In genomic region chr12:53300964-53301363, GRCm38 (mm10) we compare ENCODE assay signal across 9 mouse cellular contexts. TPM values are rescaled to one million over a fixed set of nuclear protein-coding genes. Genes with fewer than 3 reads are reported as not detected.
DNase-seq lines count a peak whose midpoint lies in the region; TF ChIP-seq lines count a peak whose summit lies in the region.
"Had no signal": no experiment of that assay in that cellular context is flagged by ENCODE, and none has a peak within 500 bp of the region (broad histone marks: within the 10 kb centered on the region; RNA-seq: fewer than 3 reads in every experiment).

No protein-coding gene starts in this region.

- WGBS in kidney, adult 2 months: 55% methylated on average over 2 of the region's 2 CpGs

- peak; percentile 22 for TF ChIP-seq CTCF in C2C12 (IDR thresholded peaks at IDR 0.05; ENCODE audit: control insufficient read depth, insufficient read depth, insufficient read length)
- no peak; the same call in 1 of the 2 replicates for TF ChIP-seq CTCF in kidney, adult 2 months (conservative IDR thresholded peaks at IDR 0.05; ENCODE audit: insufficient read depth, insufficient read length, low read depth, low read length)

- H3K79me3 ChIP-seq in C2C12 (ENCODE audit: low read depth): no peaks in the 10 kb centered on the region

- DNase-seq in layer of hippocampus, adult 11-12 months (ENCODE audit: low spot score): peak; percentile 37
- DNase-seq in layer of hippocampus, postnatal 36 days: no peak
- peak; percentile 79 for DNase-seq in NIH3T3 (ENCODE audit: low read depth)
- peak; percentile 58 for DNase-seq in kidney, adult 2 months
- DNase-seq in gastrocnemius, postnatal 10 days: no peak
- DNase-seq in c-Kit-positive CD71-positive TER-119-positive erythroid progenitor cells, embryonic 14.5 days (ENCODE audit: low spot score): no peak

- no peaks in the 10 kb centered on the region for H3K4me1 ChIP-seq in kidney, adult 2 months (ENCODE audit: control insufficient read depth, insufficient read depth, low read length)
- H3K4me1 ChIP-seq: embryonic facial prominence, embryonic 15.5 days; lung, embryonic 15.5 days had no signal

- no peak overlapping the region for H3K27ac ChIP-seq in kidney, adult 2 months (ENCODE audit: insufficient read depth, low read depth, low read length)
- H3K27ac ChIP-seq: embryonic facial prominence, embryonic 15.5 days; lung, embryonic 15.5 days had no signal

- H3K4me3 ChIP-seq in C2C12 (ENCODE audit: insufficient read depth, poor library complexity, severe bottlenecking): no peak overlapping the region
- H3K4me3 ChIP-seq in kidney, adult 2 months (ENCODE audit: insufficient read depth, low read depth, low read length): no peak overlapping the region
- H3K4me3 ChIP-seq: embryonic facial prominence, embryonic 15.5 days; lung, embryonic 15.5 days had no signal

- H3K27me3 ChIP-seq in C2C12 (ENCODE audit: control insufficient read depth, insufficient read depth, insufficient read length): no peaks in the 10 kb centered on the region
- H3K27me3 ChIP-seq in kidney, adult 2 months (replicated peaks; ENCODE audit: control insufficient read depth, insufficient read depth, low read length): no peaks in the 10 kb centered on the region
- H3K27me3 ChIP-seq: embryonic facial prominence, embryonic 15.5 days; lung, embryonic 15.5 days had no signal

- H3ac ChIP-seq in C2C12 (ENCODE audit: control insufficient read depth, insufficient read length, low read depth): no peak overlapping the region

- H3K79me2 ChIP-seq in C2C12 (ENCODE audit: control insufficient read depth, insufficient read depth): no peaks in the 10 kb centered on the region

- no peaks in the 10 kb centered on the region for H3K36me3 ChIP-seq in C2C12 (ENCODE audit: control insufficient read depth, insufficient read depth)
- no peaks in the 10 kb centered on the region for H3K36me3 ChIP-seq in kidney, adult 2 months (ENCODE audit: control insufficient read depth, insufficient read depth, low read length)
- H3K36me3 ChIP-seq: embryonic facial prominence, embryonic 15.5 days; lung, embryonic 15.5 days had no signal

- no peak for TF ChIP-seq POLR2A in kidney, adult 2 months (IDR thresholded peaks at IDR 0.05; ENCODE audit: low read depth, low read length)

TF ChIP-seq in C2C12, 6 proteins besides CTCF, POLR2A, EP300 and RAD21:
- TF ChIP-seq MYOG (IDR thresholded peaks at IDR 0.05; ENCODE audit: control insufficient read depth, extremely low read depth, insufficient read length) (no peak), FOSL1 (IDR thresholded peaks at IDR 0.05; ENCODE audit: insufficient read depth, low read length, poor library complexity, severe bottlenecking) (no peak), CEBPB (IDR thresholded peaks at IDR 0.05; ENCODE audit: low read depth) (no peak), USF1 (IDR thresholded peaks at IDR 0.05; ENCODE audit: low read depth) (no peak), MYOD1 (IDR thresholded peaks at IDR 0.05; ENCODE audit: control insufficient read depth, insufficient read length, low read depth) (no peak), MAX (IDR thresholded peaks at IDR 0.05) (no peak)

RNA-seq across cellular contexts. Expression of gene Npas3, which starts 52.5 kb away (rescaled TPM):
- 10 to 100 TPM; 21.7 to 33.0 TPM for total RNA-seq in layer of hippocampus, postnatal 36 days (2021)
- polyA plus RNA-seq in C2C12 (2012; fragmentation: generic; extraction: Trizol): 0.01 TPM
- 0.11 and 0.14 TPM in 2 replicates for polyA plus RNA-seq in kidney, adult 2 months (2012; rRNA removed)
- 1 to 10 TPM; 2.6 to 4.8 TPM for total RNA-seq in gastrocnemius, postnatal 10 days (2021)

Comparison
In these comparisons a context has a peak if more than half of its experiments do, and no peak if none do; other contexts are left out.
1. DNase-seq: peak in layer of hippocampus, adult 11-12 months (single experiment), NIH3T3 (single experiment) and kidney, adult 2 months (single experiment); none in layer of hippocampus, postnatal 36 days (0 of 2), gastrocnemius, postnatal 10 days (single experiment) and c-Kit-positive CD71-positive TER-119-positive erythroid progenitor cells, embryonic 14.5 days (single experiment).